Mouse (Mus musculus) kidney, adult 2 months (tissue): Measurements from ENCODE around the gene Wdr1. TPM values are rescaled to one million over a fixed set of nuclear protein-coding genes. Genes with fewer than 3 reads are reported as not detected.

Source experiments
- DNase-seq: peaks from one replicate; pipeline ENCODE4 v3.0.0; 2021
- H3K27ac ChIP-seq: fragments of 200-500 bp; 2 replicates; pipeline ENCODE4 v1.5.1; 2012; ENCODE audit warnings: low read depth, low read length, control low read depth, inconsistent platforms; ENCODE audit not compliant: insufficient read depth
- H3K27me3 ChIP-seq: fragments of 200-500 bp; replicated peaks from 2 replicates; pipeline ENCODE4 v1.6.1; 2012; ENCODE audit warnings: mild to moderate bottlenecking, moderate library complexity, low read length, inconsistent platforms; ENCODE audit not compliant: control insufficient read depth, insufficient read depth
- H3K36me3 ChIP-seq: fragments of 200-500 bp; 2 replicates; pipeline ENCODE4 v1.6.1; 2012; ENCODE audit warnings: mild to moderate bottlenecking, moderate library complexity, low read length, inconsistent platforms; ENCODE audit not compliant: control insufficient read depth, insufficient read depth
- H3K4me1 ChIP-seq: fragments of 200-500 bp; 2 replicates; pipeline ENCODE4 v1.6.1; 2011; ENCODE audit warnings: low read length; ENCODE audit not compliant: control insufficient read depth, insufficient read depth
- H3K4me3 ChIP-seq: fragments of 200-500 bp; 2 replicates; pipeline ENCODE4 v1.5.1; 2011; ENCODE audit warnings: mild to moderate bottlenecking, low read depth, low read length, control low read depth; ENCODE audit not compliant: insufficient read depth
- CTCF ChIP-seq: fragments of 200-500 bp; conservative IDR thresholded peaks from 2 replicates; pipeline ENCODE4 v1.5.1; 2011; ENCODE audit warnings: low read depth, mild to moderate bottlenecking, control low read depth, low read length, moderate library complexity, mixed read lengths; ENCODE audit not compliant: insufficient read depth, insufficient read length
- POLR2A ChIP-seq: fragments of 200-500 bp; IDR thresholded peaks from one replicate; pipeline ENCODE4 v1.6.1; 2011; ENCODE audit warnings: low read depth, low read length, control low read depth
- WGBS: fragments of 180-500 bp; shearing (Covaris S2); methylation state at CpG from one replicate; pipeline ENCODE4 v1.1.7; 2018; 5-methylcytosine and 5-hydroxymethylcytosine counted together
- polyA plus RNA-seq: library from polyadenylated mRNA; depleted of rRNA; stranded (reverse); fragments of >200 nt; gene quantifications from 2 replicates; pipeline ENCODE4 v1.2.3, GENCODE M21; 2012

Wdr1 gene
- polyA plus RNA-seq, 1 experiment = 122 TPM

- no peak for TF ChIP-seq CTCF
- TF ChIP-seq POLR2A = no peak
- Histone ChIP-seq H3K4me1 (peaks cover 2% of the 10 kb centered on the region; the same call in 1 of the 2 replicates), H3K27ac (no peak overlapping the region), H3K4me3 (no peak overlapping the region), H3K36me3 (no peaks in the 10 kb centered on the region), H3K27me3 (no peaks in the 10 kb centered on the region)
- 85% methylated on average over 6 of the region's 6 CpGs for WGBS
- DNase-seq = no peak
These were observed 69.1 kb downstream of the Wdr1 start for GRCm38 (mm10) chr5:38493890-38494289.

DNA sequence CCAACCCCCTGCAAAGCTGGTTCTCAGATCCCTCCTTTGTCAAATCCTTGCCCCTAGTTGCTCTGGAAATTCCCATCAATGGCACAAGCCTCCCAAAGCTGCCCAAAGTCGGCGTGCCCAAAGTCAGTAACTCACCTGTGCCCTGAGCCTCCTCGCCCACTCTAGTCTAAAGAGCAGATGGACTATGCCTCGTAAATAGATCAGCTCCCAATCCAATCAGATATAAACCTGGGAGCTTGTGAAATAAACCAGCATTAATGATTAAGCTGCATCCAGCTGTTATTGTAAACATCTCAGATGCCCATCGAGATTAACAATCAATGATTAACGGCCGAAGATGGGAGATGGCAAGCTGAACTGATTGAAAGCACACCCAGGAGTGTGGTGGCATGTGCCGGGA, 71.3 kb downstream of the Wdr1 start:
- 56% methylated on average over 8 of the region's 8 CpGs for WGBS
- TF ChIP-seq POLR2A (no peak), CTCF (no peak)
- H3K27me3 ChIP-seq = no peaks in the 10 kb centered on the region
- no peak overlapping the region for H3K27ac ChIP-seq
- H3K4me1 ChIP-seq = peaks cover under 1% of the 10 kb centered on the region; the same call in 1 of the 2 replicates
- H3K4me3 ChIP-seq = no peak overlapping the region
- H3K36me3 ChIP-seq = no peaks in the 10 kb centered on the region
- DNase-seq = no peak

DNA sequence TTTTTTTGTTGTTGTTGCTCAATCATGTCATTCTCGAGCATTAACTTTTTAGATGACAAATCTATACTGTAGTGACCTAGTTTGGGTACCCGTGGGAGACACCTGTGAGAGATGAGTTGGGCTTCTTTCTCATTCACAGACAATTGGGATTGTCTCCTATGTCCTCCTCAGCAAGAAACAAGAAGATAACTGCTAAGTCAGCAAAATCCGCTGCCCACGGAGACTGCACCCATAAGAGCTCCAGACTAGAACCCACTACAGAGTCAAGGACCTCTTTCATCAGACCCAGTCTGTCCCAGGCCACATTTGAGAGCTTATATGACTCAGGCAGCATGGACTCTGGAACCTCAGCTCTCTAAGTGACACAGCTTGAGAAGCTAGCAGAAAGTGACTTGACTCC, 73.3 kb downstream of the Wdr1 start:
- DNase-seq = no peak
- no peak for TF ChIP-seq POLR2A
- no peak for TF ChIP-seq CTCF
- H3K36me3 ChIP-seq = no peaks in the 10 kb centered on the region
- H3K4me3 ChIP-seq = peak overlapping the region; percentile 16; the same call in 1 of the 2 replicates
- 0 out of 2 replicates have a peak overlapping the region, but pooled peaks have one; percentile 3 for H3K27ac ChIP-seq
- no peaks in the 10 kb centered on the region for H3K27me3 ChIP-seq
- H3K4me1 ChIP-seq = no peaks in the 10 kb centered on the region; the same call in 1 of the 2 replicates
- 90% methylated on average over 4 of the region's 4 CpGs for WGBS

DNA sequence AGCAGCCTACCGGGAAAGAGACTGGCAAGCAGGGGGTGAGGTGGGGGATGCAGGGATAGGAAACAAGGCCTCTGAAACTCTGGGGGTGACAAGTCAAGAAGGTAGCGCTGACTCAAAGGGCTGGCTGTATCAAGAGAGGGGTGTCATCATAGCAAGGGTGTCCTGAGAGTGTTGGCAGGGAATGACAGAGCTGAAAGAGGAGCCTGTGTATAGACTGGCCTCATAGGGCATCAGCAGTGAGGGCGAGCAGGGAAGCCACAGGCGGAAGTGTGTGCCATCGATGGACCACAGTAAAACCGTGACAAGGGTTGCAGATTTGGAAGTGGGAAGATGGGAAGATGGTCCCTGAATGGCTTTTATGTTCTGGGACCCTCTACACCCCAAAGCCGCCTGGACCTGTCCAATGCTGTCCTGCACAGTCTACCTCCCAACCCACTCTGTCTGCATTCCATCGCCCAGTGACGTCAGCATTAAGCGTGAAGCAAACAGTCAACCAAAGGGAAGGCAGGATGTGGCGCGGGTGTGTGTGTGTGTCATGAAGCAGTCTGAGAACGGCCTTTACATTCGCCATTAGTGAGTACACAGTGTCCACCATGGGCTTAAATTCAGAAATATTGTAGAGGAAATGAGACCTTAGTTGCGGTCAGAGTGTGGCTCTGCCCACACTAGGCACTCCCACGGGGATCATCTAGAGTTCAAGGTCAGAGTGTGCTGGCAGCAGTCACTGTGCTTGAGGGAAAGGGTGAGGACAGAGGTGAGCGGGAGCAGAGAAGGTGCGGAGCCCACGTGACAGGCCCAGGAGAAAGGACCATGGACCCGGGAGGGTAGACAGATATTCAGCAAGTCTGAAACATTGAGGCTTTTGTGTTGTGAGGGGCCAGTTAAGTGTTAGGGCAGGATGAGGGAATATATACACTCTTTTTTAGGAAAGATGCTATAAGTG, 74.1 kb downstream of the Wdr1 start:
- Histone ChIP-seq H3K27me3 (no peaks in the 10 kb centered on the region), H3K36me3 (no peaks in the 10 kb centered on the region), H3K4me3 (no peak overlapping the region), H3K27ac (no peak overlapping the region), H3K4me1 (no peaks in the 10 kb centered on the region; the same call in 1 of the 2 replicates)
- peak; percentile 79 for DNase-seq
- WGBS = 60% methylated on average over 20 of the region's 20 CpGs
- no peak for TF ChIP-seq POLR2A
- no peak for TF ChIP-seq CTCF

DNA sequence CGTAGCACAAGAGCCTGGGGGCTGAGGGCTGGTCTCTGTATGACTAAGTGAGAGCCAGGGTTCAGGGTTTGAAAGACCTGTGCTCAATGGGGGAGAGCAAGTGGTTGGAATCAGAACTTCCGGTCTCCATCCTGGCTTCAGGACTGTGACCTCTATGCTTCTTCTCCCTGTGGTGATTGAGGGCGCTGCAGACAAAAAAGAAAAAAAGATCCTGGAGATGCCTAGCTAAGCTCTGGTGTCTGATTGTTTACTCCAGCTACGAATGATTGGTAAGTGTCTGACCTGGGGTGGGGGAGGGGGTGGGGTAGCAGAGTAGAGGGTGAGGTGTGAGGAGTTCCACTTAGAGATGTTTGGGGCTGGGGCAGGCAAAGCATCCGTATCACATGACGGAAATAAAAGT, 75.0 kb downstream of the Wdr1 start:
- H3K4me1 ChIP-seq = no peaks in the 10 kb centered on the region; the same call in 1 of the 2 replicates
- TF ChIP-seq CTCF = no peak
- TF ChIP-seq POLR2A = no peak
- WGBS = 60% methylated on average over 6 of the region's 6 CpGs

GRCm38 (mm10) chr5:38487247-38487646, 75.8 kb downstream of the Wdr1 start:
- no peak for DNase-seq
- 87% methylated on average over 4 of the region's 4 CpGs for WGBS
- no peaks in the 10 kb centered on the region for H3K27me3 ChIP-seq
- H3K4me3 ChIP-seq = no peak overlapping the region
- TF ChIP-seq CTCF = no peak
- no peak for TF ChIP-seq POLR2A
- no peaks in the 10 kb centered on the region; the same call in 1 of the 2 replicates for H3K4me1 ChIP-seq
- H3K27ac ChIP-seq = no peak overlapping the region
- H3K36me3 ChIP-seq = no peaks in the 10 kb centered on the region

More for the DNA sequence above, 75.0 kb downstream of the Wdr1 start:
- no peak for DNase-seq
- Histone ChIP-seq H3K4me3 (no peak overlapping the region), H3K27ac (no peak overlapping the region), H3K36me3 (no peaks in the 10 kb centered on the region), H3K27me3 (no peaks in the 10 kb centered on the region)

DNA sequence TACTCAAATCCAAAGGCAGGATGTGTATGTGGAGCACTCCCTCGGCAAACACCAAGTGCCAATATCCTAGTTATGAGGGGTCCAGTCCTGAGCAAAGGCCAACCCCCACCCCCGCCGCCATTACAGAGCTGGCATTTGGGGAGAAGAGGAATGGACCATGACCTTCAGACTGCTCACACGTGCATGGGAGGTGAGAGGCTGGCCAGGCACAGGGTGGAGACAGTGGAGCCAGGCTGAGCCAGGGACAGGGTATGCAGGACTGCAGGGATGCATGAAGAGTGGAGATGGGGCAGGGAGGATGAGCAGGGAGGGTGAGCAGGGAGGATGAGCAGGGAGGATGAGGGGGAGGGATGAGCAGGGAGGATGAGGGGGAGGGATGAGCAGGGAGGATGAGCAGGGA, 77.1 kb downstream of the Wdr1 start:
- no peak for TF ChIP-seq CTCF
- TF ChIP-seq POLR2A = no peak
- no peaks in the 10 kb centered on the region for H3K27me3 ChIP-seq
- H3K36me3 ChIP-seq = no peaks in the 10 kb centered on the region
- H3K4me1 ChIP-seq = peaks cover 3% of the 10 kb centered on the region
- H3K4me3 ChIP-seq = no peak overlapping the region
- no peak overlapping the region for H3K27ac ChIP-seq
- DNase-seq = peak; percentile 41
- 58% methylated on average over 4 of the region's 4 CpGs for WGBS
